Mouse (Mus musculus) forelimb bud, embryonic 11.5 days (tissue): Measurements from ENCODE around the gene Gm12216.

Experiments used
- DNase-seq: peaks from one replicate; pipeline ENCODE4 v3.0.0-alpha.2; 2012; ENCODE audit warnings: low read depth, low spot score

Gene Gm12216

GRCm38 (mm10) chr11:53742353-53742752 lies 116.7 kb downstream of the Gm12216 start:
- no peak for DNase-seq

- DNase-seq = peak; percentile 38
Observed at GRCm38 (mm10) chr11:53737573-53737946, 121.5 kb downstream of the Gm12216 start.

GRCm38 (mm10) chr11:53736771-53737572 lies 122.1 kb downstream of the Gm12216 start:
- DNase-seq = peak; percentile 86

GRCm38 (mm10) chr11:53735682-53736245 lies 123.3 kb downstream of the Gm12216 start:
- DNase-seq = peak; percentile 86

GRCm38 (mm10) chr11:53734970-53735681 lies 123.9 kb downstream of the Gm12216 start:
- DNase-seq = no peak

- DNase-seq = no peak
Observed at GRCm38 (mm10) chr11:53734431-53734830, 124.6 kb downstream of the Gm12216 start.

GRCm38 (mm10) chr11:53733824-53734223 lies 125.2 kb downstream of the Gm12216 start:
- no peak for DNase-seq
